Mouse (Mus musculus) Patski (cell line): ENCODE measurements around the gene Asic2. TPM values are rescaled to one million over a fixed set of nuclear protein-coding genes. Genes with fewer than 3 reads are reported as not detected.

Experiments
- ATAC-seq: fragments of 100-300 bp; one replicate; pipeline ENCODE4 v1.8.0; 2021
- CTCF ChIA-PET: fragments of 350-600 bp; sonication (Branson Sonifier 250); formaldehyde crosslinking; loops from one replicate; lab custom pipeline; 2022; ENCODE audit warnings: inconsistent platforms; lab: Charles Lee
- POLR2A ChIA-PET: fragments of 350-600 bp; sonication (Branson Sonifier 250); formaldehyde crosslinking; loops from one replicate; lab custom pipeline; 2022; ENCODE audit warnings: antibody characterized with exemption, inconsistent platforms; lab: Charles Lee
- DNase-seq: peaks from one replicate; pipeline ENCODE4 v3.0.0-alpha.2; 2011; ENCODE audit warnings: low read depth, low spot score
- H3K27me3 ChIP-seq: fragments of 371-371 bp; one replicate; pipeline ENCODE4 v1.5.1; 2021
- CTCF ChIP-seq: fragments of 100-300 bp; IDR thresholded peaks from one replicate; pipeline ENCODE4 v1.5.1; 2021
- in situ Hi-C: fragments of 300-500 bp; cut with MboI; formaldehyde crosslinking; loops from 3 replicates; pipeline ENCODE4 v1.11.1; 2018; ENCODE audit warnings: low pct_unique_long_range_greater_than_20kb, mixed read lengths
- polyA plus RNA-seq: library from polyadenylated mRNA; unstranded; gene quantifications from one replicate; pipeline ENCODE4 v1.2.3, GENCODE M21; 2021

Gene Asic2
- polyA plus RNA-seq, 1 experiment from 2014 or later = 0.04 TPM

- TF ChIP-seq CTCF = peak; percentile 71
- in situ Hi-C loops = loop anchor here (10.0 kb wide), 1 partner anchor 776 kb away; no protein-coding TSS in a partner anchor
- no peaks in the 10 kb centered on the region for H3K27me3 ChIP-seq
- no peak for ATAC-seq
- DNase-seq = no peak
- POLR2A ChIA-PET = interaction anchor here (0.6 kb wide), 1 partner anchor 463 kb away, joined by 3 read pairs; no protein-coding TSS in a partner anchor
- CTCF ChIA-PET = interaction anchor here (1.6 to 2.1 kb wide), 4 partner anchors 10 to 774 kb away, joined by 4 to 6 read pairs (median 4); no protein-coding TSS in a partner anchor
Observed at GRCm38 (mm10) chr11:80838724-80839123, 1129.5 kb downstream of the Asic2 start.

GRCm38 (mm10) chr11:80835841-80836240, 1132.4 kb downstream of the Asic2 start:
- ChIA-PET POLR2A (interaction anchor here (0.6 kb wide), 1 partner anchor 28 kb away, joined by 3 read pairs; no protein-coding TSS in a partner anchor), CTCF (no interaction called here)
- no peaks in the 10 kb centered on the region for H3K27me3 ChIP-seq
- DNase-seq (no peak), ATAC-seq (no peak)
- in situ Hi-C loops = loop anchor here (10.0 kb wide), 1 partner anchor 779 kb away; no protein-coding TSS in a partner anchor
- TF ChIP-seq CTCF = no peak

- ChIA-PET POLR2A (interaction anchor here (0.6 kb wide), 1 partner anchor 28 kb away, joined by 3 read pairs; no protein-coding TSS in a partner anchor), CTCF (interaction anchor here (0.9 kb wide), 1 partner anchor 9 kb away, joined by 3 read pairs; no protein-coding TSS in a partner anchor)
Observed at GRCm38 (mm10) chr11:80835395-80835794, 1132.9 kb downstream of the Asic2 start.

More at GRCm38 (mm10) chr11:80835395-80835794, 1132.9 kb downstream of the Asic2 start:
- in situ Hi-C loops = loop anchor here (10.0 kb wide), 1 partner anchor 779 kb away; no protein-coding TSS in a partner anchor
- no peak for TF ChIP-seq CTCF
- H3K27me3 ChIP-seq = no peaks in the 10 kb centered on the region
- no peak for DNase-seq
- no peak for ATAC-seq

Other genes starting within 250 kb of the Asic2 start
- 0.04 TPM for gene 5530401A14Rik, start 107.8 kb downstream of the Asic2 start, polyA plus RNA-seq
- gene Ccl2, start 67.1 kb upstream of the Asic2 start, polyA plus RNA-seq = 382 TPM
- gene Gm17268, start 70.1 kb upstream of the Asic2 start, polyA plus RNA-seq = not detected
- 9.8 TPM for gene Ccl7, start 77.3 kb upstream of the Asic2 start, polyA plus RNA-seq
- gene Ccl11, start 89.4 kb upstream of the Asic2 start, polyA plus RNA-seq = not detected
- gene Ccl12, start 133.4 kb upstream of the Asic2 start, polyA plus RNA-seq = not detected
- gene Ccl8, start 146.7 kb upstream of the Asic2 start, polyA plus RNA-seq = 1.2 TPM